Mouse (Mus musculus) liver, embryonic 12.5 days (tissue): Measurements from ENCODE around the gene Il9r. TPM values are rescaled to one million over a fixed set of nuclear protein-coding genes. Genes with fewer than 3 reads are reported as not detected.

Source experiments
- ATAC-seq: fragments of 200-750 bp; cut with Nextera tagmentation; 2 replicates; pipeline ENCODE4 v1.8.0; 2017; ENCODE audit warnings: moderate number of reproducible peaks, mild to moderate bottlenecking, moderate library complexity
- H3K27ac ChIP-seq: fragments of 300-500 bp; sonication (generic); 2 replicates; pipeline ENCODE4 v1.5.1; 2016; ENCODE audit warnings: mild to moderate bottlenecking
- H3K27me3 ChIP-seq: fragments of 300-500 bp; sonication (generic); replicated peaks from 2 replicates; pipeline ENCODE4 v1.6.1; 2016; ENCODE audit warnings: mild to moderate bottlenecking, moderate library complexity
- H3K36me3 ChIP-seq: fragments of 300-500 bp; sonication (generic); 2 replicates; pipeline ENCODE4 v1.6.1; 2016; ENCODE audit warnings: mild to moderate bottlenecking, moderate library complexity
- H3K4me1 ChIP-seq: fragments of 300-500 bp; sonication (generic); 2 replicates; pipeline ENCODE4 v1.6.1; 2016
- H3K4me2 ChIP-seq: fragments of 300-500 bp; sonication (generic); 2 replicates; pipeline ENCODE4 v1.6.1; 2016; ENCODE audit warnings: mild to moderate bottlenecking, moderate library complexity
- H3K4me3 ChIP-seq: fragments of 300-500 bp; sonication (generic); 2 replicates; pipeline ENCODE4 v1.5.1; 2016; ENCODE audit warnings: mild to moderate bottlenecking, moderate library complexity
- H3K9ac ChIP-seq: fragments of 300-500 bp; sonication (generic); 2 replicates; pipeline ENCODE4 v1.6.1; 2016; ENCODE audit warnings: mild to moderate bottlenecking, moderate library complexity
- H3K9me3 ChIP-seq: fragments of 300-500 bp; sonication (generic); replicated peaks from 2 replicates; pipeline ENCODE4 v1.6.1; 2016; ENCODE audit warnings: mild to moderate bottlenecking, moderate library complexity
- WGBS: fragments of 180-500 bp; shearing (Covaris S2); methylation state at CpG from one replicate; pipeline ENCODE4 v1.1.7; 2016; ENCODE audit not compliant: insufficient replicate concordance; 5-methylcytosine and 5-hydroxymethylcytosine counted together
- polyA plus RNA-seq: library from polyadenylated mRNA; unstranded; fragments of >200 nt; fragmentation: Nextera tagmentation; extraction: Ambion mirVana; gene quantifications from 2 replicates; pipeline ENCODE4 v1.2.1, GENCODE M21; 2016

Gene Il9r
- polyA plus RNA-seq, 1 experiment from 2014 or later = 0.30 TPM

DNA sequence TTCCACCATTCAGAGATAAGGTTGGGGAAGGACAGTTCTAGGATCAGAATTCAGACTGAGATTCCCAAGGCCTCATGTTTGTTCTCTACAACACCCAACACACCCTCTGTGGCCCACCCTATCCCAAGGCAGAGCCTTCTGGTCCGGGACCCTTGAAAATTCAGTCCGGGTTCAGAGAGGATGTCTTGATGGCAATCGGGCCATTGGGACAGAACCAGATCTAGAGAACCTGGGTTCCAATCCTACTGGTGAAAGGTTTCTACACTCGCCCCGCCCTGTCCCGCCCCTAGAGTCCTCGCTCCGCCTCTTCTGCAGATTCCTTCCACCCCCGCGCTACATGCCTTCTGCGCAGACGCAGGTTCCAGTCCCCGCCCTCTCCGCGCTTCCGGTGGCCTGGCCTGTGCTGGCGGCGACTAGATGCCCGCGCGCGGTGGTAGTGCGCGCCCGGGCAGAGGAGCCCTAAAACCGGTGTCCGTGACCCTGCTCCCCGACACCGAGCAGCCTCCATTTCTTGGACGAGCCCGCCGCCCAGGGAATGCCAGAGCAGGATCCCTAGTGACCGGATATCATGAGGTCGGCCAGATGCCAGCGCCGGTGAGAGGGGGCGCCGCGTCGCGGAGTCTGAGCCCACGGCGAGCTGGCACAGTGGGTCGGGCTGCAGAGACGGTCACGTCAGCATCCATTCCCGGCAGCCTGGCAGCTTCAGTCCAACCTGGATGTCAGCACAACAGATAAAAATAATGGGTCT is 26.2 kb upstream of the Il9r start, which contains the start of gene Mpg:
Gene Mpg, plus strand, starts transcription at position 382 of the 748 bp plus-strand sequence.
- Histone ChIP-seq H3K27ac (peak within 1 kb of the TSS; percentile 85), H3K27me3 (peaks cover 41% of the 10 kb centered on the region), H3K4me3 (peak within 1 kb of the TSS; percentile 83), H3K4me2 (peak within 1 kb of the TSS; percentile 91), H3K4me1 (peaks cover 58% of the 10 kb centered on the region), H3K9ac (peak within 1 kb of the TSS; percentile 90), H3K36me3 (peaks cover 36% of the 10 kb centered on the region), H3K9me3 (no peaks in the 10 kb centered on the region)
- peak; percentile 89 for ATAC-seq
- 2% methylated on average over 47 of the region's 47 CpGs for WGBS

- peaks cover 66% of the 10 kb centered on the region for H3K4me1 ChIP-seq
- peak overlapping the region; percentile 91 for H3K4me2 ChIP-seq
- 45% methylated on average over 7 of the region's 7 CpGs for WGBS
- no peak for ATAC-seq
- no peak overlapping the region for H3K9ac ChIP-seq
- H3K9me3 ChIP-seq = no peaks in the 10 kb centered on the region
- H3K27me3 ChIP-seq = peaks cover 49% of the 10 kb centered on the region
- H3K27ac ChIP-seq = peak overlapping the region; percentile 85
- H3K4me3 ChIP-seq = peak overlapping the region; percentile 83
- peaks cover 28% of the 10 kb centered on the region for H3K36me3 ChIP-seq
Observed at GRCm38 (mm10) chr11:32225222-32226104, 25.4 kb upstream of the Il9r start.

DNA sequence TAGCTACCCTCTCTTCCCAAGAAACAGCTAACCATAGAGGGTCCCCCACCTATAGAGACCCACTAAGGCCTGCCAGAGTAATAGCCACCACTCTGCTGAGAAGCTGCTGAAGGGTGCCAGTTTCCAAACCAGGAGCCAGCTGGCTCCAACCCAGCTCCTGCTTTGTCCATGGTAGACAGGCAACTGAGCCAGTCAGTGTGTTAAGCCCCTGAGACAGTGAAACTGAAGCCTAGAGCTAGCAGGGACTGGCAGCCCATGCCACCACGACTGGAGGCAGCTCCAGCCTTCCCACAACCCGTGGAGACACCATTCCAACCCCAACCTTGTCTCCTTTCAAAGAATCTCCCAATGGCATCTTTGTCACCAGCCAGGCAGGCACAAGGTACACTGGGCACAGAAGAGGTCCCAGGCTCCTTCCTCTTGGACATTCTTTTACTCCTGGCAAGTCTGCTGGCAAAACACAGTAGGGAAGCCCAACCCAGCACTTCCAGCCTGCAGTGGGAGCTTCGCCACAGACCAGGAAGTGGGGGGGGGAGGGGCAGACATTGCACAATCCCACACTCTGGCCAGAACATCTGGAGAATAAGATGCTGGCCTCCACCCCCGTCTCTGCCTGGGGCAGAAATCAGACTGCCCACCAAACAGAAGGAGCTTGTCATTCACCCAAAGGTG is 24.5 kb upstream of the Il9r start:
- Histone ChIP-seq H3K27me3 (peaks cover 58% of the 10 kb centered on the region), H3K9me3 (no peaks in the 10 kb centered on the region), H3K9ac (no peak overlapping the region), H3K4me2 (peak overlapping the region; percentile 1; the same call in 1 of the 2 replicates), H3K36me3 (peaks cover 19% of the 10 kb centered on the region), H3K4me3 (no peak overlapping the region), H3K27ac (peak overlapping the region; percentile 85), H3K4me1 (peaks cover 67% of the 10 kb centered on the region)
- no peak for ATAC-seq
- WGBS = 6% methylated on average over 4 of the region's 4 CpGs

DNA sequence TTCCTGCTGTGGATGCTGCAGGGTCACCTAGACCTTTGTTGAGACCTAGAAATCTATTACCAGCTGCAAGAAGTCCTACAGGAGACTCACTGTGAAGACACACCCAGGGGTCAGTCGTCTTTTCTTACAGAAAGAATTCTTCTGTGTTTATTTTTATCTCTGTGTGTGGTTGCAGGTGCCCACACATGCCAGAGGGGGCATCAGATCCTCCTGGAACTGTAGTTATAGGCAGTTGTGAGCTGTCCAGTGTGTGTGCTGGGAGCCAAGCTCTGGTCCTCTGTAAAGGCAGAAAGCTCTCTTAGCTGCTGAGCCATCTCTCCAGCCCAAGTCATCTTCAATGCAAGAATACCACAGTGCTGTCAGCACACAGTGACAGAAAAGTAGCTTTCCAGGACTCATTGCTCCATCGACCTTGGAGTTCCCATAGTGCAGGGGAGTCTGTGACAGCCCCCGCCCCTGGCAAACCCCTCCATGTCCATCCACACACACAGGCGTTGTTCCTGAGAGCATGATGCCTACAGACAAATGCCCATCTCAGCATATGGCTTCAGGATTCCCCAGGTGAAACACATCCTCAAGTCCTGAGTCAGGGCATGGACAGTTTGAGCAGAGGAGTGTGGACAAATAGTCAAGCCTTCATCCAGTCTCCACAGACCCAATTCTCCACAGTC is 23.4 kb upstream of the Il9r start:
- Histone ChIP-seq H3K36me3 (peaks cover 10% of the 10 kb centered on the region), H3K9me3 (no peaks in the 10 kb centered on the region), H3K4me3 (no peak overlapping the region), H3K27me3 (peaks cover 70% of the 10 kb centered on the region), H3K27ac (no peak overlapping the region), H3K9ac (no peak overlapping the region), H3K4me1 (peaks cover 75% of the 10 kb centered on the region), H3K4me2 (no peak overlapping the region)
- 51% methylated on average over 4 of the region's 4 CpGs for WGBS
- no peak for ATAC-seq

- no peak for ATAC-seq
- Histone ChIP-seq H3K4me2 (peak overlapping the region; percentile 80), H3K27ac (no peak overlapping the region), H3K27me3 (peaks cover 77% of the 10 kb centered on the region), H3K36me3 (0 out of 2 replicates have a peak, but pooled peaks cover 3% of the 10 kb centered on the region), H3K9me3 (no peaks in the 10 kb centered on the region), H3K9ac (peak overlapping the region; percentile 74; the same call in 1 of the 2 replicates), H3K4me3 (peak overlapping the region; percentile 66), H3K4me1 (peaks cover 72% of the 10 kb centered on the region)
- WGBS = 10% methylated on average over 21 of the region's 21 CpGs
Observed at GRCm38 (mm10) chr11:32222570-32223194, 22.6 kb upstream of the Il9r start.

- no peak for ATAC-seq
- WGBS = under 1% methylated on average over 72 of the region's 72 CpGs
- H3K9me3 ChIP-seq = no peaks in the 10 kb centered on the region
- peak within 1 kb of the TSS; percentile 66 for H3K4me3 ChIP-seq
- H3K27me3 ChIP-seq = peaks cover 78% of the 10 kb centered on the region
- peak within 1 kb of the TSS; percentile 74 for H3K9ac ChIP-seq
- peaks cover 71% of the 10 kb centered on the region for H3K4me1 ChIP-seq
- peak within 1 kb of the TSS; percentile 80 for H3K4me2 ChIP-seq
- H3K36me3 ChIP-seq = 0 out of 2 replicates have a peak, but pooled peaks cover 3% of the 10 kb centered on the region
- peak within 1 kb of the TSS; percentile 70 for H3K27ac ChIP-seq
Observed at GRCm38 (mm10) chr11:32221951-32222409, 21.9 kb upstream of the Il9r start, which contains the start of gene Rhbdf1. Gene Rhbdf1, minus strand, starts transcription at chr11:32222300.

DNA sequence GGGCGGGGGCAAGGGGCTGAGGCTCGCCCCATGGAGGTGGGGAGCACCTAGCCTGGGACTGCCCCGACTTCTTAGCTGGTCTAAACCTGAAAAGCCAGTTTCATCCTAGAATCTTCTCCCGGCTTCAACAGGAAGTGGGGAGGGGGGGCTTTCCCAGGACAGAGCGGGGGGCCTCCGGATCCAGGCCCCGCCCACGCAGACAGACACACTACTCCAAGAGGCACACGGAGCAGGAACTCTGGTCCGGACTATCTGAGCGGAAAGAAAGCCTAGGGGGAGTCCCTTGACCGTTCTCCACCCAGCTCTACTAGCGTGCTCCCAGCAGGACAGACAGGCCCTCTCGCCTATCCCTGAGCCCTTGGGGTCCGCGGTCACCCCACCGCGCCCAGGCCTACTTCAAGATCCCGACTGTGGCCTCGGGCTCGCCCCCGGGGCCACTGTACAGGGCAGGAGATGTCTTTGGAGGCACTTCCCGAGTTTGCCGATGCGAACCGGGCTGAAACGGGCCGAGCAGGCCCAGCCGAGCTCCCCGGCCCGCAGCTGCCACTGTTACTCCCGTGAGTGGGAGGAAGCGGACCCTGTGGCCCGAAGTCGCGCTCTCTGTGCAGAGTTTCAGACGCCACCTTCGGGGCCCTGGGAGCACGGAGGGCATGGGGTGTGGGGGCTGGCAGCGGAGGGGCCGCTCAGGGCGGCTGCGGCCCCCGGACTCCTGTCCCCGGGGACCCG is 21.3 kb upstream of the Il9r start:
- ATAC-seq = peak; percentile 19
- Histone ChIP-seq H3K9me3 (no peaks in the 10 kb centered on the region), H3K4me2 (peak overlapping the region; percentile 80), H3K27ac (peak overlapping the region; percentile 70), H3K36me3 (0 out of 2 replicates have a peak, but pooled peaks cover 3% of the 10 kb centered on the region), H3K4me1 (peaks cover 72% of the 10 kb centered on the region), H3K27me3 (peaks cover 78% of the 10 kb centered on the region), H3K9ac (peak overlapping the region; percentile 74), H3K4me3 (peak overlapping the region; percentile 66)
- WGBS = 1% methylated on average over 45 of the region's 46 CpGs

- peak overlapping the region; percentile 80 for H3K4me2 ChIP-seq
- H3K36me3 ChIP-seq = peaks cover 6% of the 10 kb centered on the region; the same call in 1 of the 2 replicates
- H3K27me3 ChIP-seq = peaks cover 78% of the 10 kb centered on the region
- 35% methylated on average over 10 of the region's 10 CpGs for WGBS
- peaks cover 69% of the 10 kb centered on the region for H3K4me1 ChIP-seq
- peak overlapping the region; percentile 66 for H3K4me3 ChIP-seq
- ATAC-seq = no peak; the same call in 1 of the 2 replicates
- peak overlapping the region; percentile 74; the same call in 1 of the 2 replicates for H3K9ac ChIP-seq
- H3K9me3 ChIP-seq = no peaks in the 10 kb centered on the region
- no peak overlapping the region for H3K27ac ChIP-seq
Observed at GRCm38 (mm10) chr11:32220607-32221224, 20.6 kb upstream of the Il9r start.

DNA sequence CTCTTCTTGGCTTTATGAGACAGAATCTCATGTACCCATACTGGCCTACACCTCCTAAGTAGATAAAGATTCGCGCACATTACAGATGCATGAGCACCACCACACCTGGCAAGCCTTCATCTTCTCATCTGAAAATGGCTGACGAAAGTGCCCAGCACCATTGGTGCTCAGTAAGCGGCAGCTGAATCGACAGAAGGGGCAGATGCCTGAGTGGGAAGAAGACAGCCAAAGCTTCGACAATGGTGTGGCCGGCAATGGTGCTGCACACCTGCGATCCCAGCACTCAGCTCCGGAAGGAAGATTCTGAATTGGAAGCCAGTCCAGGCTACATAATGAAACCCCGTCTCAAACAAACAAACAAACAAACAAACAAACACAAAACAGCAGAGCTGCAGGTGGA is 19.2 kb upstream of the Il9r start:
- Histone ChIP-seq H3K9ac (no peak overlapping the region), H3K4me1 (peaks cover 54% of the 10 kb centered on the region), H3K27me3 (peaks cover 67% of the 10 kb centered on the region), H3K4me2 (no peak overlapping the region), H3K36me3 (peaks cover 12% of the 10 kb centered on the region; the same call in 1 of the 2 replicates), H3K4me3 (no peak overlapping the region), H3K27ac (no peak overlapping the region), H3K9me3 (no peaks in the 10 kb centered on the region)
- ATAC-seq = no peak
- 78% methylated on average over 10 of the region's 10 CpGs for WGBS
